Mouse (Mus musculus): Measurements from ENCODE around the gene B4galnt1.

GRCm38 (mm10) chr10:127154241-127154640 is 10.8 kb upstream of the B4galnt1 start:
- TF ChIP-seq CTCF (IDR thresholded peaks at IDR 0.05; ENCODE audit: low read depth) (no peak), EP300 (IDR thresholded peaks at IDR 0.05; ENCODE audit: low read depth) (no peak)
